Mouse (Mus musculus) lung, postnatal 0 days (tissue): ENCODE results near the gene Irf2bpl. TPM values are rescaled to one million over a fixed set of nuclear protein-coding genes. Genes with fewer than 3 reads are reported as not detected.
A peak's percentile ranks its signal among the peaks of the same experiment; 100 is the strongest.

Experiments used
- ATAC-seq: fragments of 200-750 bp; cut with Nextera tagmentation; 2 replicates; pipeline ENCODE4 v1.8.0; 2017; ENCODE audit warnings: moderate library complexity
- DNase-seq: peaks from one replicate; pipeline ENCODE4 v3.0.0-alpha.2; 2016; ENCODE audit warnings: low spot score
- H3K27ac ChIP-seq: fragments of 300-500 bp; sonication (generic); 2 replicates; pipeline ENCODE4 v1.5.1; 2014; ENCODE audit warnings: antibody characterized with exemption, mild to moderate bottlenecking, low read length, mixed read lengths
- H3K27me3 ChIP-seq: fragments of 300-500 bp; sonication (generic); replicated peaks from 2 replicates; pipeline ENCODE4 v1.6.1; 2014; ENCODE audit warnings: low read length, mixed read lengths; ENCODE audit not compliant: insufficient read depth
- H3K36me3 ChIP-seq: fragments of 300-500 bp; sonication (generic); 2 replicates; pipeline ENCODE4 v1.6.1; 2014; ENCODE audit warnings: low read length, mixed read lengths; ENCODE audit not compliant: insufficient read depth
- H3K4me1 ChIP-seq: fragments of 300-500 bp; sonication (generic); 2 replicates; pipeline ENCODE4 v1.6.1; 2014; ENCODE audit warnings: antibody characterized with exemption, low read depth, low read length, mixed read lengths; ENCODE audit not compliant: insufficient read depth
- H3K4me2 ChIP-seq: fragments of 300-500 bp; sonication (generic); replicated peaks from 2 replicates; pipeline ENCODE4 v1.6.1; 2014; ENCODE audit warnings: low read depth, mild to moderate bottlenecking, low read length, moderate library complexity, mixed read lengths
- H3K4me3 ChIP-seq: fragments of 300-500 bp; sonication (generic); 2 replicates; pipeline ENCODE4 v1.5.1; 2014; ENCODE audit warnings: low read depth, low read length
- H3K9ac ChIP-seq: fragments of 300-500 bp; sonication (generic); replicated peaks from 2 replicates; pipeline ENCODE4 v1.6.1; 2014; ENCODE audit warnings: low read depth, mild to moderate bottlenecking
- H3K9me3 ChIP-seq: fragments of 300-500 bp; sonication (generic); 2 replicates; pipeline ENCODE4 v1.6.1; 2016; ENCODE audit warnings: low read length, mixed read lengths
- CTCF ChIP-seq: IDR thresholded peaks from 2 replicates; pipeline ENCODE4 v1.5.1; 2016; ENCODE audit warnings: antibody characterized with exemption, mild to moderate bottlenecking
- EP300 ChIP-seq: IDR thresholded peaks from 2 replicates; pipeline ENCODE4 v1.6.1; 2016; ENCODE audit warnings: antibody characterized with exemption, mild to moderate bottlenecking, control low read depth
- WGBS: fragments of 180-500 bp; shearing (Covaris S2); extraction: QIAGEN DNeasy Blood & Tissue Kit; methylation state at CpG from one replicate; pipeline ENCODE4 v1.1.7; 2014; 5-methylcytosine and 5-hydroxymethylcytosine counted together
- polyA plus RNA-seq: library from polyadenylated mRNA; unstranded; fragments of >200 nt; fragmentation: Nextera tagmentation; extraction: Ambion mirVana; gene quantifications from 2 replicates; pipeline ENCODE4 v1.2.1, GENCODE M21; 2015

Irf2bpl gene
- polyA plus RNA-seq, 1 experiment from 2014 or later, result 39.5 TPM

DNA sequence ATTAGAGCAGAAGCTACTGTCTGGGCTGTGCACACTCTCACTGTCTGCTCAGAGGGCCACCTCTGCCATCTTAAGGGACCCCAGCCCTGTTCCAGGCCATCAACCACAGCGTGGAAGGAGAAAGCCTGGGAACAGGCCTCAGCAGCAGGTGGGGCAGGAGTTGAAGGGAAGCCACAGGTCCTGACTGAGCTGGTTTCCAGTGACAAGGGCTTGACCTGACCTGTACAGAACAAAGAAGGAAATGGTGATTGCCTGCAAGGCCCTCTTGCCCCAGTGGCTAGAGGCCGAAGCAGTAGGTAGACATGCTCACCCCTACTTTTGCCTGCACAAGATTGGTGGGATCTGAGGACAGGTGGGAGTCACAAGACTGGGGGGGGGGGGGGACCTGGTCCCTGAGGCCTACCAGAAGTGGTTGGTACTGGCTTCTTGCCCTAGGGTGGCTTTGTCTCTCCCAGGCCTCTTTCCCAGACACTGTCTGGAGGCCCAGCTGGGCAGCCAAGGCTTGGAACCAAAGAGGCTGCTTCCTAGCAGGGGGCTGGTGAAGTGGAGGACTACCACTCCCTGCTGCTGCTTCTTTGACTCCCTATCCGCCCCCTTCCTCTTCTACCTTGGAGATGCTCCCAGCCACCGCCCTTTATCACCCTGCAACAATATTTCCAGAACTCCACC is 12.8 kb downstream of the Irf2bpl start:
- Histone ChIP-seq H3K9ac (no peak overlapping the region), H3K9me3 (no peaks in the 10 kb centered on the region), H3K27me3 (no peaks in the 10 kb centered on the region), H3K36me3 (no peaks in the 10 kb centered on the region), H3K4me2 (no peak overlapping the region), H3K4me3 (no peak overlapping the region), H3K27ac (peak overlapping the region; percentile 57), H3K4me1 (peaks cover 9% of the 10 kb centered on the region)
- 70% methylated on average over 4 of the region's 4 CpGs for WGBS
- TF ChIP-seq EP300 (no peak), CTCF (no peak)
- ATAC-seq (no peak; the same call in 1 of the 2 replicates), DNase-seq (peak; percentile 45)

DNA sequence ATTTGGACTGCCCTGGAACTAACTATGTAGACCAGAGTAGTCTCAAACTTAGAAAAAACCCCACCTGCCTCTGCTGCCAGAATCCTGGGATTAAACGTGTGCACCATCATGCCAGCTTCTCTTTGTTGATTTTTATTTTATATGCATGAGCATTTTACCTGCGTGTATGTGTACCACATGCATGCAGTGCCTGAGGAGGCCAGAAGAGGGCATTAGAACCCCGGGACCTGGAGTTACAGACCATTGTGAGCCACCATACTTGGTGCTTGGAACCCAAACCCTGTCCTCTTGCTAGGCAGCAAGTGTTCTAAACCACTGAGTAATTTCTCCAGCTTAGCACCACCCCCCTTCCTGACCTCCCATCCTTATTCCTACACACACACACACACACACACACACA is 13.6 kb downstream of the Irf2bpl start:
- Histone ChIP-seq H3K27me3 (no peaks in the 10 kb centered on the region), H3K4me1 (peaks cover 9% of the 10 kb centered on the region)

DNA sequence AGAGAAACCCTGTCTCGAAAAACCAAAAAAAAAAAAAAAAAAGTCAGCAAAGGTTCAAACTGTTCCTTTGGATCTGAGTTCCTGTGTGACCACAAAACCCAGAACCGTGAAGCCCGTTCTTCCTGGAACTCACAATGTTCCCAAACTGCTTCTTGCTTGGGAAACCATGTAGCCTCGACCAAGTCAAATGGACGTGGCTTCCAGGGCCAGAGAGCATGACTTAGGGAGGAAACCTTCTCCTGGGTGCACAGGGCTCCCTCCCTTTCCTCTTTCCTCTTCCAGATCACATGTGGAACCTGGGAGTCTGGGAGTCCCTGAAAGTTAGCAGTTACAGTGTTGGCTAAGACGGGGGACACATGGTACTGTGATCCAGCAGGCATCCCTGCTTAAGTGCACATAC is 14.8 kb downstream of the Irf2bpl start:
- no peak overlapping the region for H3K4me2 ChIP-seq
- WGBS, result 90% methylated on average over 6 of the region's 6 CpGs
- ATAC-seq, result no peak

More for the DNA sequence above, 13.6 kb downstream of the Irf2bpl start:
- ATAC-seq (no peak), DNase-seq (no peak)
- no peak overlapping the region for H3K9ac ChIP-seq
- no peaks in the 10 kb centered on the region for H3K36me3 ChIP-seq
- H3K4me2 ChIP-seq, result no peak overlapping the region
- H3K9me3 ChIP-seq, result no peaks in the 10 kb centered on the region
- 90% methylated on average over 3 of the region's 3 CpGs for WGBS
- H3K4me3 ChIP-seq, result no peak overlapping the region
- H3K27ac ChIP-seq, result no peak overlapping the region
- TF ChIP-seq EP300 (no peak), CTCF (peak; percentile 22)

DNA sequence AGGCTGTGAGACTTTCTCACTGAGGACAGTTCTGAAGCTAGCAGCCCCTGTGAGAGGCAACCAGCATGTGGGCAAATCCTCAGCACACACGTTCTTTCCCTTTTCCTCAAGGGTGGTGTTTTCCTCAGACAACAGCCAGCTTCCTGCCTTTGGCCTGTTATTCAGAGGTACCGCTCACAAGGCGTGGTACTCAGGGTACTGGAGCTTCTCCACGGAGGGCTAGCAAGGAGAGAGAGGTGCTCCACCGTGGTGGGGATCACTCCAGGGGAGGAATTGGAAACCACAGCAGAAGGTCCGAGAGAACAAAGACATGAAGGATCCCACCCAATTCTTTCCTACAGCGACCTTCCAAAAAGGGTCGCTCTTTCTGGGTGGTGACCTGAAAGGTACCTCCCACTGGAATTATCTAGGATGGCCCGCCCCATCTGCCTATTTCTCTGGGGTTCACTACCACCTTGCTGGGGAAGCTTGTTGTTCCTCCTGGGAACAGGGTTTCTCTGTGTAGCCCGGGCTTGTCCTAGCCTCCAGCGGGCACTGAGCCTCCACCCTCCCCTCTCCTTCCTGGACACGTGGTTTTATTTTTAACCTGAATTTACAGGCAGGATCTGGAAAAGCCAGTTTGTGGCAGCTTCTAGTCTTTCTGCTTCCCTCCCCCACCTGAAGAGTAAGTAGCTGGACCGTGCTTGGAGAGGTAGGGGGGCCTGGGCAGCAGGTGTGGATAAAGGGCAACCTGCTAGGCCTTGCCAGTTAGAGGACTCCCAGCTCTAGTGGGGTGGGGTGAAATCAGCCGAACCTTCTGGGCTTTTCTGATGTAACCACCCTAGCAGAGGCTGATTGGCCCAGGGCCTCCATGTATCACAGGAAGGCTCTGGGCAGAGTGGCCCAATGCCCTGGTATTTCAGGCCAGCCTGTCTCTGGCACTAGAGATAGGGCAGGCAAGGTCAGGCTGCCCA is 17.1 kb downstream of the Irf2bpl start:
- H3K27ac ChIP-seq, result peak overlapping the region; percentile 84
- WGBS, result 29% methylated on average over 14 of the region's 14 CpGs
- H3K4me2 ChIP-seq, result no peak overlapping the region; the same call in 1 of the 2 replicates
- no peaks in the 10 kb centered on the region for H3K36me3 ChIP-seq
- no peak overlapping the region for H3K9ac ChIP-seq
- H3K4me1 ChIP-seq, result peaks cover 6% of the 10 kb centered on the region
- TF ChIP-seq CTCF (no peak), EP300 (peak; percentile 78)
- ATAC-seq (peak; percentile 84), DNase-seq (peak; percentile 92)
- H3K27me3 ChIP-seq, result no peaks in the 10 kb centered on the region
- no peaks in the 10 kb centered on the region for H3K9me3 ChIP-seq
- no peak overlapping the region for H3K4me3 ChIP-seq

More for the DNA sequence above, 14.8 kb downstream of the Irf2bpl start:
- Histone ChIP-seq H3K9ac (no peak overlapping the region), H3K27ac (no peak overlapping the region), H3K27me3 (no peaks in the 10 kb centered on the region), H3K9me3 (no peaks in the 10 kb centered on the region), H3K4me3 (no peak overlapping the region), H3K36me3 (no peaks in the 10 kb centered on the region), H3K4me1 (peaks cover 9% of the 10 kb centered on the region)
- DNase-seq, result no peak
- no peak for TF ChIP-seq EP300
- no peak for TF ChIP-seq CTCF

DNA sequence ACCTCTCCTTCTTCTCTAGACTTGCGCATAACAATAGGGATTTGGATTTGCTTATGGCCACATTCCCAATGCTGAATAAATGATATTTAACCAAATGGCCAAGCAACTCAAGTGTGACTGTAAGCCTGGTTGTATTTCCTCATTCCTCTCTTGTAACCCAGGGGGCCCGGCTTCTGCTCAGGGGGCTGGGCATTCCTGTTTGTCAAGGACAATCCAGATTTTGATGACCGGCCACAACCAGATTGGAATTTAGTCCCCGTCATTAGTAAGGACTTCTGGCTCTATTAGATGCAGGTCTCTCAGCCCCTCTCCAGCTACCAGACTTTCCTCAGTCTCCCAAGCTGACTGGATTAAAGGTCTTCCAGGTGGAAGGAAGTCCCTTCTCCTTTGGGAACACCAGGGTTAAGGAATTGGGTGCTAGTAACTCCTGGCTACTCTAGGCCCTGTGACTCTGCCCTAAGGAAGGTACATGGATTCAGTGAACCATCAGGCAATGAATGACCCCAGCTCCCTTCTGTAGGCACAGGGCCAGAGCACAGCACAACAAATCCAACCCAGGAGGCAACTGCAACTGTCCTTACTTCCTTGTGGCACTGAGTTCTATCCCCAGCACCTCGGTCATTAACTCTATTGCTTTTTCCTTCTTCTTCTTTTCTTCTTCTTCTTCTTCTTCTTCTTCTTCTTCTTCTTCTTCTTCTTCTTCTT is 20.1 kb downstream of the Irf2bpl start:
- TF ChIP-seq EP300, result no peak
- ATAC-seq (no peak), DNase-seq (no peak)
- no peaks in the 10 kb centered on the region for H3K36me3 ChIP-seq
- H3K9me3 ChIP-seq, result no peaks in the 10 kb centered on the region
- H3K27ac ChIP-seq, result no peak overlapping the region
- H3K9ac ChIP-seq, result no peak overlapping the region
- H3K4me3 ChIP-seq, result no peak overlapping the region
- no peak overlapping the region for H3K4me2 ChIP-seq
- no peaks in the 10 kb centered on the region for H3K27me3 ChIP-seq
- 62% methylated on average over 5 of the region's 5 CpGs for WGBS
- peaks cover 14% of the 10 kb centered on the region for H3K4me1 ChIP-seq
